Mouse (Mus musculus) lung, postnatal 0 days (tissue): ENCODE results near the gene Tmem95.

Experiments used
- CTCF ChIP-seq: IDR thresholded peaks from 2 replicates; pipeline ENCODE4 v1.5.1; 2016; ENCODE audit warnings: antibody characterized with exemption, mild to moderate bottlenecking
- EP300 ChIP-seq: IDR thresholded peaks from 2 replicates; pipeline ENCODE4 v1.6.1; 2016; ENCODE audit warnings: antibody characterized with exemption, mild to moderate bottlenecking, control low read depth

- TF ChIP-seq CTCF (no peak), EP300 (no peak)
These were observed 25.2 kb upstream of the Tmem95 start for GRCm38 (mm10) chr11:69902972-69903371.
